Mouse (Mus musculus): ENCODE results near the gene Vmn1r155.
"Not testable (repeated sequence)": the region's sequence is repeated elsewhere in the genome, so short reads cannot be mapped to it uniquely, and the experiment has no call there.

Gene Vmn1r155

DNA sequence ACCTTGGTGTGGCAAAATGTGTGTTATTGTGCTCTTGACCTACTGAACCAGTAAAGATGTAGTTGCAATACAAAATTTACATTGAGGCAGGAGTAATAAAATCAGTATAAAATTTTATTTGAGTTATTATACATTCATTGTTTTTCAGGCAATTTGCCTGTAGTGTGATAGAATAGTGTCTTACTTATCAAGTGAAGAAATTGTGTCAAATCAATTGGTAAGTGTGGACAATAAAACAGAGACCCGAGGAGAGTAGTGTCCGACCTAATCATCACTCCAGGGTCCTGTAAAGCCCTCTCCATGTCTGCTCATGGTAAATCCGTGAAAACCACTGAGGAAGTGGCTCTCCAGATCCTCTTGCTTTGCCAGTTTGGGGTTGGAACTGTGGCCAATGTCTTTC lies at the start of gene Vmn1r155:
Vmn1r155 (plus strand) TSS at position 301 of the 400 bp plus-strand sequence.
- DNase-seq (ENCODE audit: inconsistent age in 2 of 2, low spot score in 1 of 2) = not testable (repeated sequence)

DNA sequence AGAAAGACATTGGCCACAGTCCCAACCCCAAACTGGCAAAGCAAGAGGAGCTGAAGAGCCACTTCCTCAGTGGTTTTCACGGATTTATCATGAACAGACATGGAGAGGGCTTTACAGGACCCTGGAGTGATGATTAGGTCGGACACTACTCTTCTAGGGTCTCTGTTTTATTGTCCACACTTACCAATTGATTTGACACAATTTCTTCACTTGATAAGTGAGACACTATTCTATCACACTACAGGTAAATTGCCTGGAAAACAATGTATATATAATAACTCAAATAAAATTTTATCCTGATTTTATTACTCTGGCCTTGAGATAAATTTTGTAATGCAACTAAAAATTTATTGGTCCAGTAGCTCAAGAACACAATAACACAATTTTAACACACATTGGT lies 34.4 kb downstream of the Vmn1r155 start, which contains the start of gene Gm8693:
Gm8693 (minus strand) TSS at position 101 of the 400 bp plus-strand sequence.
- not testable (repeated sequence) for DNase-seq (ENCODE audit: inconsistent age in 2 of 2, low spot score in 1 of 2)
